Mouse (Mus musculus): ENCODE results near the gene Kcnh4.
"Not testable (repeated sequence)": the region's sequence is repeated elsewhere in the genome, so short reads cannot be mapped to it uniquely, and the experiment has no call there.

The Kcnh4 gene

GRCm38 (mm10) chr11:100759611-100760233 lies at the start of gene Kcnh4:
Gene Kcnh4, minus strand, starts transcription at chr11:100759942.
- DNase-seq (ENCODE audit: low read depth, low spot score), result peak; percentile 41

GRCm38 (mm10) chr11:100806380-100807305 lies 46.9 kb upstream of the Kcnh4 start:
- no peak for DNase-seq (ENCODE audit: low read depth, low spot score)

GRCm38 (mm10) chr11:100805535-100805934 lies 45.8 kb upstream of the Kcnh4 start:
- no peak for DNase-seq (ENCODE audit: low read depth, low spot score)

GRCm38 (mm10) chr11:100804409-100804808 lies 44.7 kb upstream of the Kcnh4 start:
- no peak for DNase-seq (ENCODE audit: low read depth, low spot score)

- DNase-seq (ENCODE audit: low read depth, low spot score), result peak; percentile 71
Observed at GRCm38 (mm10) chr11:100799426-100799825, 39.7 kb upstream of the Kcnh4 start.

GRCm38 (mm10) chr11:100796585-100796984 lies 36.8 kb upstream of the Kcnh4 start:
- DNase-seq (ENCODE audit: low read depth, low spot score), result no peak

- DNase-seq (ENCODE audit: low read depth, low spot score), result no peak
Observed at GRCm38 (mm10) chr11:100795386-100795785, 35.6 kb upstream of the Kcnh4 start.

GRCm38 (mm10) chr11:100791457-100792049 lies 31.8 kb upstream of the Kcnh4 start:
- no peak for DNase-seq (ENCODE audit: low read depth, low spot score)

- DNase-seq (ENCODE audit: low read depth, low spot score), result not testable (repeated sequence)
Observed at GRCm38 (mm10) chr11:100790644-100791043, 30.9 kb upstream of the Kcnh4 start.

GRCm38 (mm10) chr11:100789702-100790101 lies 30.0 kb upstream of the Kcnh4 start:
- DNase-seq (ENCODE audit: low read depth, low spot score), result no peak

GRCm38 (mm10) chr11:100785774-100786173 lies 26.0 kb upstream of the Kcnh4 start:
- no peak for DNase-seq (ENCODE audit: low read depth, low spot score)

GRCm38 (mm10) chr11:100784286-100784685 lies 24.5 kb upstream of the Kcnh4 start:
- DNase-seq (ENCODE audit: low read depth, low spot score), result no peak

- no peak for DNase-seq (ENCODE audit: low read depth, low spot score)
Observed at GRCm38 (mm10) chr11:100782568-100782967, 22.8 kb upstream of the Kcnh4 start.

- DNase-seq (ENCODE audit: low read depth, low spot score), result no peak
Observed at GRCm38 (mm10) chr11:100781763-100782475, 22.2 kb upstream of the Kcnh4 start.

GRCm38 (mm10) chr11:100780247-100780646 lies 20.5 kb upstream of the Kcnh4 start:
- DNase-seq (ENCODE audit: low read depth, low spot score), result no peak

GRCm38 (mm10) chr11:100778069-100778468 lies 18.3 kb upstream of the Kcnh4 start:
- DNase-seq (ENCODE audit: low read depth, low spot score), result no peak

- DNase-seq (ENCODE audit: low read depth, low spot score), result no peak
Observed at GRCm38 (mm10) chr11:100775921-100776320, 16.2 kb upstream of the Kcnh4 start.

- no peak for DNase-seq (ENCODE audit: low read depth, low spot score)
Observed at GRCm38 (mm10) chr11:100774261-100774660, 14.5 kb upstream of the Kcnh4 start.

- peak; percentile 30 for DNase-seq (ENCODE audit: low read depth, low spot score)
Observed at GRCm38 (mm10) chr11:100770646-100771408, 11.1 kb upstream of the Kcnh4 start, which contains the start of gene Ghdc. Gene Ghdc, minus strand, starts transcription at chr11:100770957.

GRCm38 (mm10) chr11:100769980-100770379 lies 10.2 kb upstream of the Kcnh4 start:
- DNase-seq (ENCODE audit: low read depth, low spot score), result no peak

- DNase-seq (ENCODE audit: low read depth, low spot score), result no peak
Observed at GRCm38 (mm10) chr11:100767871-100768270, 8.1 kb upstream of the Kcnh4 start.
